Mouse (Mus musculus) thymus, adult 2 months (tissue): Measurements from ENCODE around the gene Enox1. TPM values are rescaled to one million over a fixed set of nuclear protein-coding genes. Genes with fewer than 3 reads are reported as not detected.

Experiments used
- DNase-seq: peaks from one replicate; pipeline ENCODE4 v3.0.0; 2021
- H3K27ac ChIP-seq: fragments of 200-500 bp; 2 replicates; pipeline ENCODE4 v1.5.1; 2012; ENCODE audit warnings: low read length, control low read depth; ENCODE audit not compliant: control insufficient read depth, insufficient read depth
- H3K27me3 ChIP-seq: fragments of 200-500 bp; 2 replicates; pipeline ENCODE4 v1.6.1; 2012; ENCODE audit warnings: mild to moderate bottlenecking, low read length, moderate library complexity, mixed read lengths; ENCODE audit not compliant: control insufficient read depth, insufficient read depth
- H3K36me3 ChIP-seq: fragments of 200-500 bp; 2 replicates; pipeline ENCODE4 v1.6.1; 2012; ENCODE audit warnings: mild to moderate bottlenecking, low read length, moderate library complexity; ENCODE audit not compliant: control insufficient read depth, insufficient read depth
- H3K4me1 ChIP-seq: fragments of 200-500 bp; replicated peaks from 2 replicates; pipeline ENCODE4 v1.6.1; 2012; ENCODE audit warnings: low read length; ENCODE audit not compliant: control insufficient read depth, insufficient read depth
- H3K4me3 ChIP-seq: fragments of 200-500 bp; 2 replicates; pipeline ENCODE4 v1.5.1; 2012; ENCODE audit warnings: mild to moderate bottlenecking, low read length, control low read depth, moderate library complexity; ENCODE audit not compliant: control insufficient read depth, insufficient read depth
- CTCF ChIP-seq: fragments of 200-500 bp; IDR thresholded peaks from 2 replicates; pipeline ENCODE4 v1.5.1; 2012; ENCODE audit warnings: mild to moderate bottlenecking, control low read depth, low read length, moderate library complexity, borderline replicate concordance; ENCODE audit not compliant: control insufficient read depth, poor library complexity, insufficient read depth; ENCODE audit errors: extremely low read depth
- POLR2A ChIP-seq: fragments of 200-500 bp; IDR thresholded peaks from 2 replicates; pipeline ENCODE4 v1.6.1; 2012; ENCODE audit warnings: mild to moderate bottlenecking, low read length, control low read depth, moderate library complexity; ENCODE audit not compliant: control insufficient read depth, poor library complexity, insufficient read depth; ENCODE audit errors: extremely low read depth
- WGBS: fragments of 180-500 bp; shearing (Covaris S2); methylation state at CpG from one replicate; pipeline ENCODE4 v1.1.7; 2018; 5-methylcytosine and 5-hydroxymethylcytosine counted together
- polyA plus RNA-seq: library from polyadenylated mRNA; depleted of rRNA; stranded (reverse); fragments of >200 nt; gene quantifications from 2 replicates; pipeline ENCODE4 v1.2.3, GENCODE M21; 2012

Enox1 gene
- polyA plus RNA-seq, 1 experiment = 0.38 TPM

GRCm38 (mm10) chr14:77147635-77148034 is 8.9 kb upstream of the Enox1 start:
- Histone ChIP-seq H3K36me3 (no peaks in the 10 kb centered on the region), H3K4me3 (no peak overlapping the region), H3K4me1 (no peaks in the 10 kb centered on the region), H3K27ac (no peak overlapping the region), H3K27me3 (no peaks in the 10 kb centered on the region)
- 96% methylated on average over 1 of the region's 1 CpGs for WGBS
- TF ChIP-seq POLR2A = no peak
- no peak for TF ChIP-seq CTCF
- no peak for DNase-seq

- Histone ChIP-seq H3K27ac (no peak overlapping the region), H3K4me3 (no peak overlapping the region), H3K36me3 (no peaks in the 10 kb centered on the region), H3K4me1 (no peaks in the 10 kb centered on the region), H3K27me3 (no peaks in the 10 kb centered on the region)
- 90% methylated on average over 6 of the region's 6 CpGs for WGBS
- DNase-seq = no peak
- no peak for TF ChIP-seq POLR2A
- TF ChIP-seq CTCF = no peak
Measured at GRCm38 (mm10) chr14:77150556-77150955, 6.0 kb upstream of the Enox1 start.

- H3K36me3 ChIP-seq = no peaks in the 10 kb centered on the region
- H3K27ac ChIP-seq = no peak overlapping the region
- H3K27me3 ChIP-seq = no peaks in the 10 kb centered on the region; the same call in 1 of the 2 replicates
- no peak for DNase-seq
- WGBS = 92% methylated on average over 7 of the region's 7 CpGs
- H3K4me3 ChIP-seq = no peak overlapping the region
- no peaks in the 10 kb centered on the region for H3K4me1 ChIP-seq
- TF ChIP-seq POLR2A (no peak), CTCF (no peak)
Measured at GRCm38 (mm10) chr14:77151431-77151830, 5.1 kb upstream of the Enox1 start.

GRCm38 (mm10) chr14:77156911-77157504 is 445 bp downstream of the Enox1 start:
- TF ChIP-seq POLR2A (no peak), CTCF (no peak)
- Histone ChIP-seq H3K27ac (no peak overlapping the region), H3K4me3 (peak overlapping the region; percentile 31), H3K36me3 (no peaks in the 10 kb centered on the region), H3K4me1 (peaks cover 13% of the 10 kb centered on the region), H3K27me3 (peaks cover 10% of the 10 kb centered on the region; the same call in 1 of the 2 replicates)
- DNase-seq = no peak
- WGBS = 2% methylated on average over 62 of the region's 64 CpGs

- peaks cover 10% of the 10 kb centered on the region; the same call in 1 of the 2 replicates for H3K27me3 ChIP-seq
- no peak for DNase-seq
- no peak for TF ChIP-seq POLR2A
- no peak for TF ChIP-seq CTCF
Measured at GRCm38 (mm10) chr14:77157505-77157911, 945 bp downstream of the Enox1 start.

GRCm38 (mm10) chr14:77159397-77159796 is 2.8 kb downstream of the Enox1 start:
- no peak overlapping the region for H3K27ac ChIP-seq
- H3K36me3 ChIP-seq = no peaks in the 10 kb centered on the region
- no peak for DNase-seq
- H3K4me1 ChIP-seq = peaks cover 13% of the 10 kb centered on the region
- TF ChIP-seq POLR2A (no peak), CTCF (no peak)
- WGBS = 85% methylated on average over 5 of the region's 5 CpGs
- no peak overlapping the region for H3K4me3 ChIP-seq
- peaks cover 10% of the 10 kb centered on the region; the same call in 1 of the 2 replicates for H3K27me3 ChIP-seq

More at GRCm38 (mm10) chr14:77157505-77157911, 945 bp downstream of the Enox1 start:
- Histone ChIP-seq H3K4me1 (peaks cover 13% of the 10 kb centered on the region), H3K27ac (no peak overlapping the region), H3K36me3 (no peaks in the 10 kb centered on the region), H3K4me3 (peak overlapping the region; percentile 31)
- WGBS = 6% methylated on average over 31 of the region's 31 CpGs
